Mouse (Mus musculus) lung, postnatal 0 days (tissue): Measurements from ENCODE around the gene Gpr182. TPM values are rescaled to one million over a fixed set of nuclear protein-coding genes. Genes with fewer than 3 reads are reported as not detected.

Experiments
- ATAC-seq: fragments of 200-750 bp; cut with Nextera tagmentation; 2 replicates; pipeline ENCODE4 v1.8.0; 2017; ENCODE audit warnings: moderate library complexity
- DNase-seq: peaks from one replicate; pipeline ENCODE4 v3.0.0-alpha.2; 2016; ENCODE audit warnings: low spot score
- H3K27ac ChIP-seq: fragments of 300-500 bp; sonication (generic); 2 replicates; pipeline ENCODE4 v1.5.1; 2014; ENCODE audit warnings: antibody characterized with exemption, mild to moderate bottlenecking, low read length, mixed read lengths
- H3K27me3 ChIP-seq: fragments of 300-500 bp; sonication (generic); replicated peaks from 2 replicates; pipeline ENCODE4 v1.6.1; 2014; ENCODE audit warnings: low read length, mixed read lengths; ENCODE audit not compliant: insufficient read depth
- H3K36me3 ChIP-seq: fragments of 300-500 bp; sonication (generic); 2 replicates; pipeline ENCODE4 v1.6.1; 2014; ENCODE audit warnings: low read length, mixed read lengths; ENCODE audit not compliant: insufficient read depth
- H3K4me1 ChIP-seq: fragments of 300-500 bp; sonication (generic); 2 replicates; pipeline ENCODE4 v1.6.1; 2014; ENCODE audit warnings: antibody characterized with exemption, low read depth, low read length, mixed read lengths; ENCODE audit not compliant: insufficient read depth
- H3K4me2 ChIP-seq: fragments of 300-500 bp; sonication (generic); replicated peaks from 2 replicates; pipeline ENCODE4 v1.6.1; 2014; ENCODE audit warnings: low read depth, mild to moderate bottlenecking, low read length, moderate library complexity, mixed read lengths
- H3K4me3 ChIP-seq: fragments of 300-500 bp; sonication (generic); 2 replicates; pipeline ENCODE4 v1.5.1; 2014; ENCODE audit warnings: low read depth, low read length
- H3K9ac ChIP-seq: fragments of 300-500 bp; sonication (generic); replicated peaks from 2 replicates; pipeline ENCODE4 v1.6.1; 2014; ENCODE audit warnings: low read depth, mild to moderate bottlenecking
- H3K9me3 ChIP-seq: fragments of 300-500 bp; sonication (generic); 2 replicates; pipeline ENCODE4 v1.6.1; 2016; ENCODE audit warnings: low read length, mixed read lengths
- CTCF ChIP-seq: IDR thresholded peaks from 2 replicates; pipeline ENCODE4 v1.5.1; 2016; ENCODE audit warnings: antibody characterized with exemption, mild to moderate bottlenecking
- EP300 ChIP-seq: IDR thresholded peaks from 2 replicates; pipeline ENCODE4 v1.6.1; 2016; ENCODE audit warnings: antibody characterized with exemption, mild to moderate bottlenecking, control low read depth
- WGBS: fragments of 180-500 bp; shearing (Covaris S2); extraction: QIAGEN DNeasy Blood & Tissue Kit; methylation state at CpG from one replicate; pipeline ENCODE4 v1.1.7; 2014; 5-methylcytosine and 5-hydroxymethylcytosine counted together
- polyA plus RNA-seq: library from polyadenylated mRNA; unstranded; fragments of >200 nt; fragmentation: Nextera tagmentation; extraction: Ambion mirVana; gene quantifications from 2 replicates; pipeline ENCODE4 v1.2.1, GENCODE M21; 2015

The Gpr182 gene
- polyA plus RNA-seq, 1 experiment from 2014 or later = 23.2 TPM

DNA sequence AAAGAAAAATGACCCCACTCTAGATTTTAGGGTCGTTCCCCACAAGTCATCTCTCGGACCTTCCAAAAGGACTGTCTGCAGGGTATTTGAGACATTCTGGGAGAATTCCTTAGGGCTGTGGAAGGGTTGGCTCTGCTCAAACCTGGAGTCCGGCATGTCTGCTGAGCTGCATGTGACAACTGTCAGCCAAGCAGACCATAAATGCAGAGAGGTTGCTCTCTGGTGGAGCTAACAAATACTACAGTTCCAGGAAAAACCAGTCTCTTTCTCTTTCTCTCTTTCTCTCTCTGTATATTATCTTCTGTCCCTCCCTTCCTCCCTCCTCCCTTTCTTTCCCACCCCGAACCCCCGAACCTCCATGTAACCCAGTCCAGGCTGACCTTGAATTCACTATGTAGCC, 17.1 kb downstream of the Gpr182 start:
- Histone ChIP-seq H3K9me3 (no peaks in the 10 kb centered on the region), H3K4me1 (peaks cover 9% of the 10 kb centered on the region; the same call in 1 of the 2 replicates), H3K27ac (no peak overlapping the region), H3K9ac (no peak overlapping the region), H3K36me3 (no peaks in the 10 kb centered on the region), H3K27me3 (no peaks in the 10 kb centered on the region), H3K4me2 (no peak overlapping the region), H3K4me3 (no peak overlapping the region)
- ATAC-seq (no peak), DNase-seq (peak; percentile 69)
- WGBS = 30% methylated on average over 5 of the region's 5 CpGs
- no peak for TF ChIP-seq EP300
- peak; percentile 73 for TF ChIP-seq CTCF

DNA sequence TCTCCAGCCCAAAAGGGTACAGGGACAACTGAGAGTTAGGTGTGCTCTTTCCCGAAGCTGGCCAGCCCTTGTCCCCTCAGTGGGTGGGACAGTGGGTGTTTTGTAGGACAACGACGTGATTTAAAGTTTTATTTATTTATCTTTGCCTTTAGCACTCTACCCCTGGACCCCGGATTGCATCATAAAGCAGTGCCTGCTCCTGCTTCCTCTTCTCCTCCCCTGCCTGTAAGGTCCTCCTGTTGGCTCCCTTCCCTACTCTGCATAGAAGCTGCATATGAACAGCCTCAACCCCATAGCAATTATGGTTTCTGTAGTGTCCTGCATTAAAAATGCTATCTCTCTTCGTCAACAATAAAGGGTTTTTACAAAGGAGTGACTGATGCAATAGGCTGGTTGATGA, 20.1 kb downstream of the Gpr182 start:
- H3K27me3 ChIP-seq = no peaks in the 10 kb centered on the region
- no peaks in the 10 kb centered on the region for H3K9me3 ChIP-seq
- ATAC-seq (no peak), DNase-seq (no peak)
- TF ChIP-seq EP300 (no peak), CTCF (no peak)
- no peak overlapping the region for H3K27ac ChIP-seq
- WGBS = 19% methylated on average over 5 of the region's 5 CpGs
- no peak overlapping the region for H3K4me2 ChIP-seq
- no peak overlapping the region for H3K9ac ChIP-seq
- no peaks in the 10 kb centered on the region for H3K36me3 ChIP-seq
- no peaks in the 10 kb centered on the region for H3K4me1 ChIP-seq
- H3K4me3 ChIP-seq = no peak overlapping the region

DNA sequence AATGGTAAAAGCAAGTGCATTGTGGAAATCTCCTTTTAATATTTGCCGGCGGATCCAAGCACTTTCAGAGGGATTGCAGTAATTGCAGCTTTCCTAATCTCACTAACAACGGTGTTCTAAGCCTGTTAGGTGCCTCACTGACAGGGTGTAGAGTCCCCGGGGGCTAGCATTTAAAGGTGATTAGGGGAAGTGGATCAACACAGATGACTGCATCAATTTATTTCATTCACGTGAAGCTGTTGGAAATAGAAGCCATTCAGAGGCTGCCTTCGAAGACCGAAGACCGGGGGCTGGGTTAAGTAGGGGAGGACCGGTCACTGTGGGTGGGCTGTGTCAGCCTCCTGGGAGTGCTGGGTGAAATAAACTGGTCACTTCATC, 20.6 kb downstream of the Gpr182 start:
- no peaks in the 10 kb centered on the region for H3K4me1 ChIP-seq
- DNase-seq (no peak), ATAC-seq (no peak)
- 44% methylated on average over 9 of the region's 9 CpGs for WGBS
- H3K36me3 ChIP-seq = no peaks in the 10 kb centered on the region
- no peak overlapping the region for H3K4me3 ChIP-seq
- no peaks in the 10 kb centered on the region for H3K9me3 ChIP-seq
- H3K4me2 ChIP-seq = no peak overlapping the region
- no peak overlapping the region for H3K9ac ChIP-seq
- no peaks in the 10 kb centered on the region for H3K27me3 ChIP-seq
- H3K27ac ChIP-seq = no peak overlapping the region
- no peak for TF ChIP-seq EP300
- TF ChIP-seq CTCF = no peak

- ATAC-seq (no peak), DNase-seq (no peak)
- no peak for TF ChIP-seq CTCF
- TF ChIP-seq EP300 = no peak
- Histone ChIP-seq H3K9me3 (no peaks in the 10 kb centered on the region), H3K4me2 (no peak overlapping the region), H3K27ac (no peak overlapping the region), H3K9ac (no peak overlapping the region), H3K4me3 (no peak overlapping the region), H3K36me3 (no peaks in the 10 kb centered on the region), H3K4me1 (no peaks in the 10 kb centered on the region), H3K27me3 (no peaks in the 10 kb centered on the region)
- 71% methylated on average over 11 of the region's 11 CpGs for WGBS
These were observed 21.1 kb downstream of the Gpr182 start for GRCm38 (mm10) chr10:127730285-127730932.

GRCm38 (mm10) chr10:127728437-127728836, 23.1 kb downstream of the Gpr182 start:
- Histone ChIP-seq H3K9ac (no peak overlapping the region), H3K27ac (no peak overlapping the region), H3K4me3 (no peak overlapping the region), H3K9me3 (no peaks in the 10 kb centered on the region), H3K4me1 (no peaks in the 10 kb centered on the region), H3K4me2 (no peak overlapping the region), H3K27me3 (no peaks in the 10 kb centered on the region), H3K36me3 (no peaks in the 10 kb centered on the region)
- no peak for ATAC-seq
- WGBS = 69% methylated on average over 8 of the region's 8 CpGs
- DNase-seq = no peak
- TF ChIP-seq EP300 (no peak), CTCF (no peak)

DNA sequence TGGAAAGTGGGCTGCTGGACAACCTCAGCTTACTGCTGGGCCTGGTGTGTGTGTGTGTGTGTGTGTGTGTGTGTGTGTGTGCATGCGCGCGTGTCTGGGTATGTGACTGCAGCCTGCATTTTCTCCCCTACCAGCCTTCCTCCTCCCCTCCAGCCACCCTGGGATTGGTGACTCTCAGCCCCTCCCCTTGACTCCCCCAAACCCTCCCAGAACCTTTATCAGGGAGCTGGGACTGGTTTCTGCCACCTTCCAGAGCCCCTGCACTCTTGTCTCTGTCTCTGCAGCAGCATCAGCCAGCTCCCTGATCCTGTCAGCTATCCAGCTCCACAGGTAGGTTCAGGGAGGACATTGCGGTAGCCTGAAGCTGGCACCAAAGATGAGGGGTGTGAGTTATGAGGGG, 26.4 kb downstream of the Gpr182 start:
- Histone ChIP-seq H3K27me3 (no peaks in the 10 kb centered on the region), H3K36me3 (no peaks in the 10 kb centered on the region), H3K4me3 (no peak overlapping the region), H3K27ac (no peak overlapping the region), H3K4me1 (no peaks in the 10 kb centered on the region), H3K9ac (no peak overlapping the region), H3K4me2 (no peak overlapping the region), H3K9me3 (no peaks in the 10 kb centered on the region)
- ATAC-seq (no peak), DNase-seq (no peak)
- WGBS = 69% methylated on average over 4 of the region's 4 CpGs
- no peak for TF ChIP-seq CTCF
- no peak for TF ChIP-seq EP300

DNA sequence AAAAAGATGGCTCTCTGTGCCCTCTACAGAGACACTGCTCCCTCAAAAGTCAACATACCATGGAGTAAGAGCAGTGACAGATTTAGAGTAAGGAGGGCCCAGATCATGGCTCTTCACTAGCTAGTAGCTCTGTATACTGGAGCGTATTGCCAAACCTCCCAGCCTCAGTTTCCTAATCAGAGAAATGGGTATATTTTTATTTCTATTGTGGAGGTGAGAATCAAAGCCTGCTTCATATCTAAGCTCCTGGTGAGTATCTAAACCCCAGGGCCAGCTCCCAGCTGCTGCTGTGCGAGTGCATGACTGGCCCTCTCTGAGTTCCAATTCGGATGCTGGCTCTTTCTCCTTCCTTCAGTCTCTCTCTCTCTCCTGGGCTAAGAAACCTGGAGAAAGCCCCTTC, 27.4 kb downstream of the Gpr182 start, which contains the start of gene Tac2:
TSS of gene Tac2 (plus strand) at position 301 of the 400 bp plus-strand sequence.
- H3K27me3 ChIP-seq = no peaks in the 10 kb centered on the region
- whole genome bisulfite sequencing = 75% methylated on average over 3 of the region's 3 CpGs
- no peak for TF ChIP-seq CTCF
- no peak for TF ChIP-seq EP300

More for the DNA sequence above, 27.4 kb downstream of the Gpr182 start, which contains the start of gene Tac2:
- no peak within 1 kb of the TSS for H3K27ac ChIP-seq
- no peak within 1 kb of the TSS for H3K4me3 ChIP-seq
- H3K4me1 ChIP-seq = no peaks in the 10 kb centered on the region
- H3K36me3 ChIP-seq = no peaks in the 10 kb centered on the region
- DNase-seq (no peak), ATAC-seq (no peak)
- H3K4me2 ChIP-seq = no peak within 1 kb of the TSS
- no peaks in the 10 kb centered on the region for H3K9me3 ChIP-seq
- H3K9ac ChIP-seq = no peak within 1 kb of the TSS
